9 mouse cellular contexts compared by ENCODE assay signal in genomic region chr16:8686121-8686870, GRCm38 (mm10). TPM values are rescaled to one million over a fixed set of nuclear protein-coding genes. Genes with fewer than 3 reads are reported as not detected.
DNase-seq lines count a peak whose midpoint lies in the region; ATAC-seq and TF ChIP-seq lines count a peak whose summit lies in the region.
"Had no signal": no experiment of that assay in that cellular context is flagged by ENCODE, and none has a peak within 500 bp of the region (broad histone marks: within the 10 kb centered on the region; RNA-seq: fewer than 3 reads in every experiment).

No protein-coding gene starts in this region.

- no peak overlapping the region for H3K4me2 ChIP-seq in forebrain, embryonic 12.5 days
- peak overlapping the region; percentile 62 for H3K4me2 ChIP-seq in liver, postnatal 0 days (ENCODE audit: low read depth, low read length)
- H3K4me2 ChIP-seq in neural tube, embryonic 13.5 days, result no peak overlapping the region

- H3K9ac ChIP-seq in ES-E14 (ENCODE audit: insufficient read depth, low read depth, low read length, poor library complexity, severe bottlenecking), result no peak overlapping the region
- no peak overlapping the region for H3K9ac ChIP-seq in forebrain, embryonic 12.5 days
- peak overlapping the region; percentile 64 for H3K9ac ChIP-seq in liver, postnatal 0 days (replicated peaks)
- H3K9ac ChIP-seq in neural tube, embryonic 13.5 days, result no peak overlapping the region

- no peaks in the 10 kb centered on the region for H3K27me3 ChIP-seq in forebrain, embryonic 12.5 days
- H3K27me3 ChIP-seq in liver, postnatal 0 days (ENCODE audit: insufficient read depth, low read length), result no peaks in the 10 kb centered on the region
- H3K27me3 ChIP-seq in neural tube, embryonic 13.5 days, result no peaks in the 10 kb centered on the region

- peaks cover 50% of the 10 kb centered on the region for H3K36me3 ChIP-seq in ES-E14 (ENCODE audit: control insufficient read depth, insufficient read depth, low read length, poor library complexity, severe bottlenecking)
- peaks cover 53% of the 10 kb centered on the region for H3K36me3 ChIP-seq in forebrain, embryonic 12.5 days (replicated peaks)
- peaks cover 39% of the 10 kb centered on the region for H3K36me3 ChIP-seq in liver, postnatal 0 days (replicated peaks; ENCODE audit: insufficient read depth, low read length)
- peaks cover 64% of the 10 kb centered on the region for H3K36me3 ChIP-seq in neural tube, embryonic 13.5 days

- in situ Hi-C loops in ES-E14 (cut with MboI; ENCODE audit: low sequenced_read_pairs in 2 of 2, unreplicated experiment in 2 of 2), result no loop called here

- no peak for TF ChIP-seq EP300 in liver, postnatal 0 days (IDR thresholded peaks at IDR 0.05; ENCODE audit: low read depth)

- H3K4me1 ChIP-seq in ES-E14 (ENCODE audit: control insufficient read depth in 2 of 2, insufficient read depth in 2 of 2, low read length in 2 of 2, poor library complexity in 1 of 2), result peaks cover 0 to 9% of the 10 kb centered on the region in 2 experiments; a peak in 2 of 4 replicates
- H3K4me1 ChIP-seq in forebrain, embryonic 12.5 days, result no peaks in the 10 kb centered on the region
- H3K4me1 ChIP-seq in liver, postnatal 0 days (ENCODE audit: insufficient read depth), result peaks cover 26% of the 10 kb centered on the region
- H3K4me1 ChIP-seq in neural tube, embryonic 13.5 days (replicated peaks), result no peaks in the 10 kb centered on the region

- no peak overlapping the region for H3K27ac ChIP-seq in ES-E14 (ENCODE audit: insufficient read depth, low read depth, low read length, poor library complexity, severe bottlenecking)
- H3K27ac ChIP-seq in forebrain, embryonic 12.5 days, result no peak overlapping the region
- peak overlapping the region; percentile 87 for H3K27ac ChIP-seq in liver, postnatal 0 days (ENCODE audit: low read depth)
- no peak overlapping the region for H3K27ac ChIP-seq in neural tube, embryonic 13.5 days (replicated peaks)

- no peaks in the 10 kb centered on the region for H3K9me3 ChIP-seq in ES-E14 (ENCODE audit: control insufficient read depth, insufficient read depth, low read depth, low read length)
- H3K9me3 ChIP-seq in forebrain, embryonic 12.5 days, result no peaks in the 10 kb centered on the region
- no peaks in the 10 kb centered on the region for H3K9me3 ChIP-seq in liver, postnatal 0 days (ENCODE audit: low read length)
- no peaks in the 10 kb centered on the region for H3K9me3 ChIP-seq in neural tube, embryonic 13.5 days

- intact Hi-C loops in heart, postnatal 10 days (cut with DNase I), result loop anchor here (1.0 kb wide), 2 partner anchors 83 to 183 kb away; no protein-coding TSS in a partner anchor

- peak; percentile 98 for TF ChIP-seq CTCF in liver, postnatal 0 days (IDR thresholded peaks at IDR 0.05; ENCODE audit: low read depth)

- peak; percentile 69 for DNase-seq in ES-E14 (ENCODE audit: low read depth, low spot score)
- peak; percentile 92 for DNase-seq in c-Kit-positive CD71-positive TER-119-positive erythroid progenitor cells, embryonic 14.5 days (ENCODE audit: low spot score)
- DNase-seq in heart, postnatal 10 days, result peak; percentile 84 to 90
- peak; percentile 81 to 86 for DNase-seq in kidney, postnatal 4 days
- peak; percentile 88 for DNase-seq in liver, postnatal 0 days
- peak; percentile 85 for DNase-seq in testis, postnatal 10 days (ENCODE audit: low spot score)

- ATAC-seq in forebrain, embryonic 12.5 days (ENCODE audit: low FRiP score), result peak; percentile 64; the same call in 1 of the 2 replicates
- peak; percentile 66 for ATAC-seq in liver, postnatal 0 days
- peak; percentile 57; the same call in 1 of the 2 replicates for ATAC-seq in neural tube, embryonic 13.5 days (ENCODE audit: low read depth)

- 62% methylated on average over 7 of the region's 7 CpGs for WGBS in forebrain, embryonic 12.5 days
- 47% methylated on average over 7 of the region's 7 CpGs for WGBS in liver, postnatal 0 days (ENCODE audit: insufficient replicate concordance)
- WGBS in neural tube, embryonic 13.5 days, result 70% methylated on average over 7 of the region's 7 CpGs

- H3K4me3 ChIP-seq in ES-E14 (ENCODE audit: insufficient read depth in 1 of 2, low read depth in 1 of 2, low read length in 2 of 2, poor library complexity in 1 of 2, severe bottlenecking in 1 of 2), result no peak overlapping the region
- no peak overlapping the region for H3K4me3 ChIP-seq in forebrain, embryonic 12.5 days (replicated peaks)
- peak overlapping the region; percentile 20 for H3K4me3 ChIP-seq in liver, postnatal 0 days (ENCODE audit: low read depth, low read length)
- no peak overlapping the region for H3K4me3 ChIP-seq in neural tube, embryonic 13.5 days

TF ChIP-seq in ES-E14, 5 proteins besides CTCF, POLR2A, EP300 and RAD21:
- TF ChIP-seq ZC3H11A (IDR thresholded peaks at IDR 0.05; ENCODE audit: borderline replicate concordance, low read depth, low read length) (peak; percentile 57; the same call in 1 of the 2 replicates), ZNF384 (IDR thresholded peaks at IDR 0.05; ENCODE audit: low read depth, low read length) (no peak), HCFC1 (IDR thresholded peaks at IDR 0.05; ENCODE audit: borderline replicate concordance, insufficient read depth, low read length) (no peak), CHD2 (IDR thresholded peaks at IDR 0.05; ENCODE audit: low read depth, low read length) (no peak), MAFK (IDR thresholded peaks at IDR 0.05; ENCODE audit: insufficient read depth, low read depth, low read length) (no peak)

RNA-seq across cellular contexts. Expression of gene Gm5767, which starts 5.7 kb away (rescaled TPM):
- not detected in 2 replicates for total RNA-seq in ES-E14 (2012; rRNA removed)
- not detected in 2 replicates for polyA plus RNA-seq in forebrain, embryonic 12.5 days (2016; fragmentation: Nextera tagmentation; extraction: Ambion mirVana)
- total RNA-seq in heart, postnatal 10 days (2021), result not detected
- 0.43 TPM in 1 of 2 replicates, not detected in the other for polyA plus RNA-seq in liver, postnatal 0 days (2015; fragmentation: Nextera tagmentation; extraction: Ambion mirVana)
- polyA plus RNA-seq in neural tube, embryonic 13.5 days (2015; fragmentation: Nextera tagmentation; extraction: Ambion mirVana), result not detected in 2 replicates
- total RNA-seq: left cerebral cortex, adult 8-10 months had no signal

RNA-seq across cellular contexts. Expression of gene Carhsp1, which starts 14.3 kb away (rescaled TPM):
- total RNA-seq in ES-E14 (2012; rRNA removed), result 42.5 and 66.6 TPM in 2 replicates
- 191 and 210 TPM in 2 replicates for polyA plus RNA-seq in forebrain, embryonic 12.5 days (2016; fragmentation: Nextera tagmentation; extraction: Ambion mirVana)
- 10 to 100 TPM; 37.9 to 40.1 TPM for total RNA-seq in heart, postnatal 10 days (2021)
- 65.4 and 71.2 TPM in 2 replicates for polyA plus RNA-seq in liver, postnatal 0 days (2015; fragmentation: Nextera tagmentation; extraction: Ambion mirVana)
- polyA plus RNA-seq in neural tube, embryonic 13.5 days (2015; fragmentation: Nextera tagmentation; extraction: Ambion mirVana), result 225 and 243 TPM in 2 replicates

RNA-seq across cellular contexts. Expression of gene Tmem186, which starts 48.8 kb away (rescaled TPM):
- total RNA-seq in ES-E14 (2012; rRNA removed), result 20.7 and 25.7 TPM in 2 replicates
- 24.3 and 25.4 TPM in 2 replicates for polyA plus RNA-seq in forebrain, embryonic 12.5 days (2016; fragmentation: Nextera tagmentation; extraction: Ambion mirVana)
- 10 to 100 TPM; 14.2 to 15.2 TPM for total RNA-seq in heart, postnatal 10 days (2021)
- polyA plus RNA-seq in liver, postnatal 0 days (2015; fragmentation: Nextera tagmentation; extraction: Ambion mirVana), result 6.2 and 7.0 TPM in 2 replicates
- polyA plus RNA-seq in neural tube, embryonic 13.5 days (2015; fragmentation: Nextera tagmentation; extraction: Ambion mirVana), result 19.0 and 20.6 TPM in 2 replicates

RNA-seq across cellular contexts. Expression of gene Pmm2, which starts 48.8 kb away (rescaled TPM):
- 34.7 and 34.8 TPM in 2 replicates for total RNA-seq in ES-E14 (2012; rRNA removed)
- polyA plus RNA-seq in forebrain, embryonic 12.5 days (2016; fragmentation: Nextera tagmentation; extraction: Ambion mirVana), result 46.7 and 54.1 TPM in 2 replicates
- total RNA-seq in heart, postnatal 10 days (2021), result 10 to 100 TPM; 36.7 to 38.8 TPM
- 37.2 and 38.0 TPM in 2 replicates for polyA plus RNA-seq in liver, postnatal 0 days (2015; fragmentation: Nextera tagmentation; extraction: Ambion mirVana)
- polyA plus RNA-seq in neural tube, embryonic 13.5 days (2015; fragmentation: Nextera tagmentation; extraction: Ambion mirVana), result 37.0 and 43.3 TPM in 2 replicates
